Mouse (Mus musculus): ENCODE measurements around the gene Smim24. TPM values are rescaled to one million over a fixed set of nuclear protein-coding genes. Genes with fewer than 3 reads are reported as not detected.

Gene Smim24
- total RNA-seq, 1 experiment from 2014 or later = 2.6 TPM

DNA sequence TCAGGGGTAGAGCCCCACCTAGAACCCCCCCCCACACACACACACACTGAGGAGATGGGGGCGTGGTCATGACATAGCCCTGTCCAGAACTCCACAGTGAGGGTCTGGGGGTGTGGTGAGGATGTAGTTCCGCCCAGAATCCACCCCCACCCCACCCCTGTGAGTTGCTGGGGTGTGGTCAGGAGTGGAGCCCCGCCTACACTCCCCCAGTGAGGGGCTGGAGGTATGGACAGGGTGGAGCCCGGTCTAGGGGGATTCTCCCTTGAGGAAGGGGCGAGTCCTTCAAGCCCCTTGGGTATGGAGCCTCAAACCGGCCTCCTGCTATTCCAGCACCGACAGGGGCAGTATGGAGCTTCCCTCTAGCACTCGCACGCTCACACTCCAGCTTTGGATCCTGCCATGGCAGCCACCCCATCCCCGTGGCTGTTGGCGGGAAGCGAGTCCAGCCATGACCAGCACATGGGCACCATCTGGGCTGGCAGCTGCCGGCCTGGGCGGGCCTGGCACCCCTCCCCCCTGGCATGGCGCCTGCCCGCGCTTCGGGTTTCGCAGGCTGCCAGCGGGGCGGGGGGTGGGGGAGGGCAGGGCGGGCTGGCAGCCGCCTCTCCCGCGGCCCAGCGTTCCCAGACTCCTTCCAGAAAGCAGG is 23.9 kb downstream of the Smim24 start:
- no peak for ATAC-seq (ENCODE audit: extremely low read depth, insufficient number of reproducible peaks, low FRiP score, poor library complexity, severe bottlenecking)

GRCm38 (mm10) chr10:81417227-81418215 is 24.7 kb downstream of the Smim24 start:
- no peak for ATAC-seq (ENCODE audit: extremely low read depth, insufficient number of reproducible peaks, low FRiP score, poor library complexity, severe bottlenecking)

GRCm38 (mm10) chr10:81418216-81419070 is 25.6 kb downstream of the Smim24 start:
- no peak for ATAC-seq (ENCODE audit: extremely low read depth, insufficient number of reproducible peaks, low FRiP score, poor library complexity, severe bottlenecking)

GRCm38 (mm10) chr10:81419111-81419928 is 26.5 kb downstream of the Smim24 start:
- ATAC-seq (ENCODE audit: extremely low read depth, insufficient number of reproducible peaks, low FRiP score, poor library complexity, severe bottlenecking) = no peak

- ATAC-seq (ENCODE audit: extremely low read depth, insufficient number of reproducible peaks, low FRiP score, poor library complexity, severe bottlenecking) = no peak
Observed at GRCm38 (mm10) chr10:81420191-81420767, 27.4 kb downstream of the Smim24 start.

- no peak for ATAC-seq (ENCODE audit: extremely low read depth, insufficient number of reproducible peaks, low FRiP score, poor library complexity, severe bottlenecking)
Observed at GRCm38 (mm10) chr10:81421041-81421796, 28.4 kb downstream of the Smim24 start.

DNA sequence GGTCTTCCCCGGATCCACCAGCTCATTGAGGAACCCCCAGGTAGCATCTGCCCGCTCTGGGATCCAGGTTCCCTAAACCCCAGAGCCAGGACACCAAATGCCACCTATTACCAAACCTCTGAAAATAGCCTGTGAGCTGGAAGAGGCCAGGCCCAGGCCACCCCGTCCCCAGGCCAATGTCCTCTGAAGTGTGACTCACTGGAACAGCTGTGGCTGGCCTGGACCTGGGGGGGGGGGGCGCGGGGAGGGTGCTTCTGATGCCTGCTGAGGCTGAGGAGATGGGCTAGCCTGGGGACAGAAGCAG is 28.9 kb downstream of the Smim24 start:
- no peak for ATAC-seq (ENCODE audit: extremely low read depth, insufficient number of reproducible peaks, low FRiP score, poor library complexity, severe bottlenecking)

GRCm38 (mm10) chr10:81422191-81422590 is 29.3 kb downstream of the Smim24 start:
- no peak for ATAC-seq (ENCODE audit: extremely low read depth, insufficient number of reproducible peaks, low FRiP score, poor library complexity, severe bottlenecking)

- no peak for ATAC-seq (ENCODE audit: extremely low read depth, insufficient number of reproducible peaks, low FRiP score, poor library complexity, severe bottlenecking)
Observed at GRCm38 (mm10) chr10:81422661-81423217, 29.9 kb downstream of the Smim24 start.

DNA sequence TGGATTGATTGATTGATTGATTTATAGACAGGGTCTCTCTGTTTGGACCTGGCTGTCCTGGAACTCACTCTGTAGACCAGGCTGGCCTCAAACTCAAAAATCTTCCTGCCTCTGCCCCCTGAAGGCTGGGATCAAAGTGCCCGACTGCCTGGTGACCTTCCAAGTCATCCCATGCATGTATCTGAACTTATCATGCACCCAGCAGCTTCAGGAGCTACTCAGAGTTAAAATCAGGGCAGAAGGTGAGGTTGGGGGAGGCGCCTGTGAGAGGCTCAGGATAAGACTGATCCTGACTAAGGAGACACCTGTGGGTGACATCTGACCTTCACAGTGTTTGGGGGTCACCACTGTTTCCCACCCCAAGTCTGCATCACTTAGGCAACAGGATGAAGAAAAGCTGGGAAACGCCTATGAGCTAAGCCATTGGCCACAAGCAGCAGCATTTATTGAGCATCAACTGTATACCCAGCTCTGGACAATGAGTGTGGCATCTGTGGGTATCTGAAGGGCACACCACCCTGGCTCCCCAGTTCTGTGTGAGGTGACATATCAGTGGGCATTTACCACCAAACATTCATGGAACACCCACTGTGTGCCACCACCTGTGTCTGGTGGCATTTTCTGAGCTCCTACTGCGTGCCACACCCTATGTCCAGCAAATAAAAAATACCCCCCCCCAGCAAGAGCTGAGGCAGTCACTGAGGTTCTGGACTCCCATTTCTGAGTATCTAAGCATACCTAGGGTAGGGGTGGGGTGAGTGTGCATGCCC is 30.8 kb downstream of the Smim24 start:
- no peak for ATAC-seq (ENCODE audit: extremely low read depth, insufficient number of reproducible peaks, low FRiP score, poor library complexity, severe bottlenecking)

- no peak for ATAC-seq (ENCODE audit: extremely low read depth, insufficient number of reproducible peaks, low FRiP score, poor library complexity, severe bottlenecking)
Observed at GRCm38 (mm10) chr10:81424246-81425051, 31.6 kb downstream of the Smim24 start.

- ATAC-seq (ENCODE audit: extremely low read depth, insufficient number of reproducible peaks, low FRiP score, poor library complexity, severe bottlenecking) = no peak
Observed at GRCm38 (mm10) chr10:81425236-81425850, 32.5 kb downstream of the Smim24 start.

- ATAC-seq (ENCODE audit: extremely low read depth, insufficient number of reproducible peaks, low FRiP score, poor library complexity, severe bottlenecking) = no peak
Observed at GRCm38 (mm10) chr10:81426081-81426671, 33.3 kb downstream of the Smim24 start.

GRCm38 (mm10) chr10:81426897-81427296 is 34.0 kb downstream of the Smim24 start:
- no peak for ATAC-seq (ENCODE audit: extremely low read depth, insufficient number of reproducible peaks, low FRiP score, poor library complexity, severe bottlenecking)

DNA sequence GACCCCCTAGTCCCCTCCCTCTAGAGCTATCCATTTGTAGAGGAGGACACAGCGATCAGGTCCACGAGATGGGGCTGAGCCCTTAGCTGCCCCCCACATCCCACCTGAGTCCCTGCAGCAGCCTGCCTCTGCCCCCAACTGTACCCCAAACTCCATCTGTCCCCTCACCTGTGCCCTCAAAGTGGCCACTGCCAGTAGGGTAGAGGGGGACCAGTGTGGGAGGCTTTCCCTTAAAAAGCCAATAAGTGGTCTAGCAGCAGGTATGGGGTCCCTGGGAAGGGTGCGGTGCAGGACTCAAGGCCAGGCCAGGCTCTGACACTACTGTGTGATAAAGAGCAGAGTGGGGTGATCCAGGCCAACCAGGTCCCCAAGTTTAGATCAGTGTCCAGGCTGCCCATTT is 34.5 kb downstream of the Smim24 start:
- ATAC-seq (ENCODE audit: extremely low read depth, insufficient number of reproducible peaks, low FRiP score, poor library complexity, severe bottlenecking) = no peak

Measured in neutrophil, adult 5-6 weeks (primary cell).